Mouse (Mus musculus) forebrain, embryonic 16.5 days (tissue): ENCODE measurements around the gene Mrps31. TPM values are rescaled to one million over a fixed set of nuclear protein-coding genes. Genes with fewer than 3 reads are reported as not detected.

ENCODE experiments used
- polyA plus RNA-seq: library from polyadenylated mRNA; unstranded; fragments of >200 nt; fragmentation: Nextera tagmentation; extraction: Ambion mirVana; gene quantifications from 2 replicates; pipeline ENCODE4 v1.2.1, GENCODE M21; 2015

The Mrps31 gene
- polyA plus RNA-seq, 1 experiment from 2014 or later = 32.5 TPM

Other genes with a start within 250 kb of the Mrps31 start
- 6.9 and 7.1 TPM in 2 replicates for gene Nek3, start 244.9 kb upstream of the Mrps31 start, polyA plus RNA-seq
- gene Ckap2, start 225.5 kb upstream of the Mrps31 start, polyA plus RNA-seq = 24.7 and 27.4 TPM in 2 replicates
- gene Vps36, start 218.6 kb upstream of the Mrps31 start, polyA plus RNA-seq = 38.7 and 40.9 TPM in 2 replicates
- 6.6 and 9.2 TPM in 2 replicates for gene Thsd1, start 184.0 kb upstream of the Mrps31 start, polyA plus RNA-seq
- not detected in 2 replicates for gene Tpte, start 127.9 kb upstream of the Mrps31 start, polyA plus RNA-seq
- gene Slc25a15, start 12.8 kb upstream of the Mrps31 start, polyA plus RNA-seq = 8.7 and 11.2 TPM in 2 replicates